Mouse (Mus musculus): ENCODE data around the gene Slc35b2. TPM values are rescaled to one million over a fixed set of nuclear protein-coding genes. Genes with fewer than 3 reads are reported as not detected.

Slc35b2 gene
- polyA plus RNA-seq, 1 experiment from 2014 or later: 52.1 TPM

GRCm38 (mm10) chr17:45595736-45596390, 32.2 kb downstream of the Slc35b2 start:
- no peak for ATAC-seq (ENCODE audit: insufficient read depth)
- 14% methylated on average over 23 of the region's 23 CpGs for WGBS (ENCODE audit: insufficient replicate concordance)

GRCm38 (mm10) chr17:45596631-45597396, 33.1 kb downstream of the Slc35b2 start:
- Histone ChIP-seq H3K9ac (no peak overlapping the region), H3K9me3 (replicated peaks) (no peaks in the 10 kb centered on the region), H3K27me3 (peaks cover 5% of the 10 kb centered on the region; the same call in 1 of the 2 replicates), H3K4me1 (replicated peaks) (peaks cover 97% of the 10 kb centered on the region), H3K4me3 (replicated peaks) (no peak overlapping the region), H3K27ac (replicated peaks) (peak overlapping the region; percentile 94), H3K4me2 (no peak overlapping the region), H3K36me3 (replicated peaks) (peaks cover 5% of the 10 kb centered on the region; the same call in 1 of the 2 replicates)
- ATAC-seq (ENCODE audit: insufficient read depth): no peak
- 39% methylated on average over 11 of the region's 11 CpGs for WGBS (ENCODE audit: insufficient replicate concordance)

More at GRCm38 (mm10) chr17:45595736-45596390, 32.2 kb downstream of the Slc35b2 start:
- H3K9me3 ChIP-seq (replicated peaks): no peaks in the 10 kb centered on the region
- peak overlapping the region; percentile 94 for H3K27ac ChIP-seq (replicated peaks)
- H3K4me2 ChIP-seq: peak overlapping the region; percentile 96
- peak overlapping the region; percentile 78 for H3K4me3 ChIP-seq (replicated peaks)
- peaks cover 14% of the 10 kb centered on the region for H3K36me3 ChIP-seq (replicated peaks)
- H3K27me3 ChIP-seq: no peaks in the 10 kb centered on the region
- H3K4me1 ChIP-seq (replicated peaks): peaks cover 97% of the 10 kb centered on the region
- peak overlapping the region; percentile 76 for H3K9ac ChIP-seq

GRCm38 (mm10) chr17:45597787-45598186, 34.1 kb downstream of the Slc35b2 start:
- no peak overlapping the region for H3K9ac ChIP-seq
- H3K36me3 ChIP-seq (replicated peaks): no peaks in the 10 kb centered on the region
- H3K4me1 ChIP-seq (replicated peaks): peaks cover 93% of the 10 kb centered on the region
- ATAC-seq (ENCODE audit: insufficient read depth): no peak
- H3K4me2 ChIP-seq: no peak overlapping the region
- H3K9me3 ChIP-seq (replicated peaks): no peaks in the 10 kb centered on the region
- 18% methylated on average over 3 of the region's 3 CpGs for WGBS (ENCODE audit: insufficient replicate concordance)
- peaks cover 9% of the 10 kb centered on the region; the same call in 1 of the 2 replicates for H3K27me3 ChIP-seq
- no peak overlapping the region for H3K4me3 ChIP-seq (replicated peaks)
- H3K27ac ChIP-seq (replicated peaks): peak overlapping the region; percentile 19; the same call in 1 of the 2 replicates

DNA sequence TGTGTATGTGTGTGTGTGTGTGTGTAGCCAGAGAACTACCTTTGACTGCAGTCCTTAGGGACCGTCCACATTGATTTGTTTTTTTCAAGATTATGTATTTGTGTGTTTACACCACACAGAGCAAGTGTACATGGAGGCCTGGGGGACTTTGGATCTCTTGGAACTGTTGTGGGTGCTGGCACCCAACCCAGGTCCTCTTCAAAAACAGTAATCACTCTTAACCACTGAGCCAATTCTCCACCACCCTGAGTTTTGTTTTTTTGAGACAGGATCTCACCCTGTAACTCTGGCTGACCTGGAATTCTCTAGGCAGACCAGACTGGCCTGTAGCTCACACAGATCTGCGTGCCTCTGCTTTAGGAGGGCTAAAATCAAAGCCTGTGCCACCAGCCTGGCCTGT, 34.7 kb downstream of the Slc35b2 start:
- 76% methylated on average over 2 of the region's 2 CpGs for WGBS (ENCODE audit: insufficient replicate concordance)
- no peak for ATAC-seq (ENCODE audit: insufficient read depth)

DNA sequence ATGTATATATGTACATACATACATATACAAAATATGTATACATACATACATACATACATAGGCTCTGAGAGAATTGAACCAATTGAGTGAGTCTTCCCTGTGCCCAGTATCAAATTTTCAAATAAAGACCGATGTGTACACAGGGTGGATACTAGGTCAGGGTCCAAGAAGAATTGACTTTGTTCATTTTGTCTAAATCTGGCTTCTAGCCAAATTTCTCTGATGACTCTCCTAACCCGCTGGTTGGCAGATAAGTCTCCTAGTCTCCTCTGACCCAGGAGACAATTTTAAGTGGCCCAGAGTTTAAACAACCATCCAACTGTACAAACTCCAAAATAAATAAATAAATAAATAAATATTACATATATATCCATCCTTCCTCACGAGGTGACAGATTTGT, 35.2 kb downstream of the Slc35b2 start:
- WGBS (ENCODE audit: insufficient replicate concordance): 38% methylated on average over 3 of the region's 3 CpGs
- H3K9me3 ChIP-seq (replicated peaks): no peaks in the 10 kb centered on the region
- peak overlapping the region; percentile 42 for H3K27ac ChIP-seq (replicated peaks)
- H3K27me3 ChIP-seq: peaks cover 9% of the 10 kb centered on the region; the same call in 1 of the 2 replicates
- peak overlapping the region; percentile 41; the same call in 1 of the 2 replicates for H3K9ac ChIP-seq
- H3K4me3 ChIP-seq (replicated peaks): peak overlapping the region; percentile 45
- ATAC-seq (ENCODE audit: insufficient read depth): no peak
- H3K36me3 ChIP-seq (replicated peaks): no peaks in the 10 kb centered on the region
- peaks cover 83% of the 10 kb centered on the region for H3K4me1 ChIP-seq (replicated peaks)
- H3K4me2 ChIP-seq: peak overlapping the region; percentile 74

More for the DNA sequence above, 34.7 kb downstream of the Slc35b2 start:
- Histone ChIP-seq H3K9ac (no peak overlapping the region), H3K4me2 (no peak overlapping the region), H3K9me3 (replicated peaks) (no peaks in the 10 kb centered on the region), H3K4me1 (replicated peaks) (peaks cover 87% of the 10 kb centered on the region), H3K27ac (replicated peaks) (peak overlapping the region; percentile 35; the same call in 1 of the 2 replicates), H3K27me3 (peaks cover 9% of the 10 kb centered on the region; the same call in 1 of the 2 replicates), H3K4me3 (replicated peaks) (no peak overlapping the region), H3K36me3 (replicated peaks) (no peaks in the 10 kb centered on the region)

DNA sequence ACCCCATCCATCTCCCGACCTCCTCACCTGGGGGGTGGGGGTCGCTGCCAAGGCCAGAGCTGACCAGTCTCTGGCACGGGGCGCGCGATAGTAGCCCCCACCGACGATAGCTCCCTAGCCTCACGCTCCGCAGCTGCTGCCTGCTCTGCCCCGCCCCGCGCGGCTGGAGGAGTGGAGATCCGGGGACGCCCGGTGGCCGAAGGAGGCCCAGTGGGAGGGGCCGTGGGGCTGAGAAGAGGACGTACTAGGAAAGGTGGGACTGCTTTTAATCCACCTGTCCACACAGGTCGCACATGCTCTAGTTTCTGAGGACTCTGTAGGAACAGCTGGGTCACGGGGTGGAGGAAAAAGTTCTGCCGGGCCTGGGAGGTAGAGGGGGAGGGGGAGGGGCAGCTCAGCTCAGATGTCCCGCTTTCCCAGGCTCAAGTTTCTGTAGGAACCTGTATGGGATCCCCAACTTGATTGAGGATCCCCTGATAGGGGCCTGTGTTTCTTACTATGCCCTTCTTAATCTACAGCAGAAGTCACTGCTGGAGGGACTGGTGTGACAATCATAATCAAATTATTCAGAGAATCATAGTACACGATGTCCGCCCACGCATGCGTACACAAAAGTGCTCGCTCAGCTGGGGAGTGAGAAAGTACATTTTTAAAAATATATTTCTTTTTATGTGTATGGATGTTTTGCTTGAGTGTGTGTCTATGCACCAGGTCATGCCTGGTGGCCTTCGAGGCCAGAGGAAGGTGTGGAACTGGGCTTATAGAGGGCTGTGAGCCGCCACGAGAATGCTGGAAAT, 36.0 kb downstream of the Slc35b2 start, which contains the start of gene Slc29a1:
Gene Slc29a1 (minus strand): TSS at position 161 of the 797 bp plus-strand sequence.
- peak within 1 kb of the TSS; percentile 74 for H3K4me2 ChIP-seq
- H3K9me3 ChIP-seq (replicated peaks): no peaks in the 10 kb centered on the region
- no peaks in the 10 kb centered on the region for H3K36me3 ChIP-seq (replicated peaks)
- peaks cover 79% of the 10 kb centered on the region for H3K4me1 ChIP-seq (replicated peaks)
- peak within 1 kb of the TSS; percentile 45 for H3K4me3 ChIP-seq (replicated peaks)
- WGBS (ENCODE audit: insufficient replicate concordance): 20% methylated on average over 32 of the region's 32 CpGs
- H3K9ac ChIP-seq: peak within 1 kb of the TSS; percentile 41
- no peak for ATAC-seq (ENCODE audit: insufficient read depth)
- H3K27me3 ChIP-seq: peaks cover 9% of the 10 kb centered on the region; the same call in 1 of the 2 replicates
- peak within 1 kb of the TSS; percentile 42 for H3K27ac ChIP-seq (replicated peaks)

- Histone ChIP-seq H3K9ac (no peak overlapping the region), H3K4me1 (replicated peaks) (peaks cover 72% of the 10 kb centered on the region), H3K27me3 (peaks cover 9% of the 10 kb centered on the region; the same call in 1 of the 2 replicates), H3K4me3 (replicated peaks) (no peak overlapping the region), H3K4me2 (no peak overlapping the region), H3K27ac (replicated peaks) (no peak overlapping the region), H3K9me3 (replicated peaks) (no peaks in the 10 kb centered on the region), H3K36me3 (replicated peaks) (no peaks in the 10 kb centered on the region)
- ATAC-seq (ENCODE audit: insufficient read depth): no peak
- 72% methylated on average over 8 of the region's 8 CpGs for WGBS (ENCODE audit: insufficient replicate concordance)
Observed at GRCm38 (mm10) chr17:45600267-45600666, 36.6 kb downstream of the Slc35b2 start.

- 41% methylated on average over 22 of the region's 22 CpGs for WGBS (ENCODE audit: insufficient replicate concordance)
- Histone ChIP-seq H3K27ac (replicated peaks) (no peak overlapping the region; the same call in 1 of the 2 replicates), H3K4me3 (replicated peaks) (peak overlapping the region; percentile 12; the same call in 1 of the 2 replicates)
Observed at GRCm38 (mm10) chr17:45601325-45601724, 37.7 kb downstream of the Slc35b2 start.

DNA sequence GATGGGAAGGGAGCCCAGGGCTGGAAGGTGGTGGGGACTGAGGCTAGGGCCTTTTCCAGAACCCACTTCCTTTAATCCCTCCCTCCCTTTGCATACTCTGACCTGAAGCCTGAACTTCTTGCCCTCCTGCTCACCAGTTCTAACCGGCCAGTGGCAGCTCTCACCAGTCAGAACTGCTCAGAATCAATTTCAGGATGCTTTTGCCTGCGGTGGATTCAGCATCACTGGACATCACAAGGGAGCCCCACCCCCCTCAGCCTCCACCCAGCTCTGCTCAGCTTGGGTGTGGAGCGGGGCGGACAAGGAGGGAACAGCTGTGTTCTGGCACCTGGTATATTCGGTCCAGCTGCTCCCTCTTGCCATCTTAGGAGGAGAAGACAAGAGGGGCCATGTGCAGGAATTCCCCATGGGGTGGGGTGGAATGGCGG, 38.2 kb downstream of the Slc35b2 start, which contains the start of gene Mymx:
Gene Mymx (minus strand): TSS at position 226 of the 428 bp plus-strand sequence.
- H3K4me1 ChIP-seq (replicated peaks): peaks cover 56% of the 10 kb centered on the region
- WGBS (ENCODE audit: insufficient replicate concordance): 60% methylated on average over 6 of the region's 6 CpGs
- H3K27me3 ChIP-seq: peaks cover 9% of the 10 kb centered on the region; the same call in 1 of the 2 replicates
- H3K4me3 ChIP-seq (replicated peaks): peak within 1 kb of the TSS; percentile 12; the same call in 1 of the 2 replicates
- peak within 1 kb of the TSS; percentile 0; the same call in 1 of the 2 replicates for H3K27ac ChIP-seq (replicated peaks)
- H3K9ac ChIP-seq: no peak within 1 kb of the TSS
- H3K9me3 ChIP-seq (replicated peaks): no peaks in the 10 kb centered on the region
- H3K36me3 ChIP-seq (replicated peaks): no peaks in the 10 kb centered on the region
- peak within 1 kb of the TSS; percentile 50 for H3K4me2 ChIP-seq
- ATAC-seq (ENCODE audit: insufficient read depth): no peak

More at GRCm38 (mm10) chr17:45601325-45601724, 37.7 kb downstream of the Slc35b2 start:
- H3K4me1 ChIP-seq (replicated peaks): peaks cover 62% of the 10 kb centered on the region
- H3K36me3 ChIP-seq (replicated peaks): no peaks in the 10 kb centered on the region
- no peak overlapping the region for H3K9ac ChIP-seq
- ATAC-seq (ENCODE audit: insufficient read depth): no peak
- peak overlapping the region; percentile 50 for H3K4me2 ChIP-seq
- H3K27me3 ChIP-seq: peaks cover 9% of the 10 kb centered on the region; the same call in 1 of the 2 replicates
- no peaks in the 10 kb centered on the region for H3K9me3 ChIP-seq (replicated peaks)

DNA sequence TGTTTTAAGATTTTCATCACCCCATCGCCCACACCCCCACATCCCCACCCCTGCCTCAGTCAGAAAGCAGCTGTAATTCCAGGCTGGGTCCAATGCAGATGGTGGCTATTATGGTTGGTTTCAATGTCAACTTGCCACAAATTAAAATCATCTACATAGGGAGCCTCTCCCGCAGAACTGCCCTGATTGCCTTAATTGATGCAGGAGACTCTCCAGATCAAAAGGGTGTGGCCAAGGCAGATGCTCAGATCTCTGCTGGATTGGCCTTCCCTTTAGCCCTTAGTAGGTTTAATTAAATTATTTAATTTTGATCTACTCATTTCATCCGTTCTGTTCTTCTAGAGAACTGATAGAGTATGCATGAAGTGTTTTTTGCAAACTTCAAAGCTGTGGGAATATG, 39.3 kb downstream of the Slc35b2 start:
- Histone ChIP-seq H3K4me3 (replicated peaks) (no peak overlapping the region), H3K4me2 (no peak overlapping the region), H3K27ac (replicated peaks) (no peak overlapping the region), H3K27me3 (peaks cover 9% of the 10 kb centered on the region; the same call in 1 of the 2 replicates), H3K4me1 (replicated peaks) (peaks cover 48% of the 10 kb centered on the region), H3K9me3 (replicated peaks) (no peaks in the 10 kb centered on the region), H3K9ac (no peak overlapping the region), H3K36me3 (replicated peaks) (no peaks in the 10 kb centered on the region)
- WGBS (ENCODE audit: insufficient replicate concordance): 67% methylated on average over 3 of the region's 3 CpGs
- ATAC-seq (ENCODE audit: insufficient read depth): no peak
